Mouse (Mus musculus) spleen, postnatal 14 days (tissue): ENCODE measurements around the gene Col15a1.
A peak's percentile ranks its signal among the peaks of the same experiment; 100 is the strongest.

Experiments used
- DNase-seq, 2 experiments: peaks; one replicate each; pipeline ENCODE4 v3.0.0; 2021 to 2022; ENCODE audit warnings: low spot score in 2 of 2

Gene Col15a1

DNA sequence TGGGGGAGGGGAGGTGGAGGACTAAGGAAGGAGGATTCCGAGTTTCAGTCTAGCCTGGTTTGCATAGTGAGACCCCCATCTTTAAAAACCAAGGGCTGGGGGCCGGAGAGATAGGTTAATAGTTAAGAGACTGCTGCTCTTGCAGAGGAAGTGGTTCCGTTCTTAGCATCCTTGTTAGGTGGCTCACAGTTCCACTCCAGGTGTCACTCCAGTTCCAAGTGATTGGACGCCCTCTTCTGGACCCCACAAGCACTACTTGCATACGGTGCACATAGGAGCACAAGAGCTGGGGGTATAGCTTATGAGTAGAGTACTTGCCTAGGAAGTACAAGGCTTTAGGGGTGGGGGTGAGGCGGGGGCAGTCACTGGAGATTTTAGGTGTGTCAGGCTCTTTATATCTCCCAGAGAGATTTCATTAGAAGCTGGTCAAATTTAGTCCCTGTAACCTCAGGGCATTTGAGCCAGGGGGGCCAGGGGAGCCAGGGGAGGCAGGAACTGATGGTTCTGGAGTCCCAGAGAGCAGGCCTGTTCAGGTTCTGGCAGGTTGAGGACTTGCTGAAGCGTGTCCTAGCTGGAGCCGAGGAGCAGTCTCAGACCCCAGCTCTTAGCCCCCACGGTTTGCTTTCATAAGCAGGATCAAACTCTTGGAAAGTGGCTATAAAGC is 143.6 kb downstream of the Col15a1 start:
- DNase-seq: peak in 1 of 2 experiments; percentile 43

GRCm38 (mm10) chr4:47352061-47352661 is 144.2 kb downstream of the Col15a1 start:
- DNase-seq: no peak

DNA sequence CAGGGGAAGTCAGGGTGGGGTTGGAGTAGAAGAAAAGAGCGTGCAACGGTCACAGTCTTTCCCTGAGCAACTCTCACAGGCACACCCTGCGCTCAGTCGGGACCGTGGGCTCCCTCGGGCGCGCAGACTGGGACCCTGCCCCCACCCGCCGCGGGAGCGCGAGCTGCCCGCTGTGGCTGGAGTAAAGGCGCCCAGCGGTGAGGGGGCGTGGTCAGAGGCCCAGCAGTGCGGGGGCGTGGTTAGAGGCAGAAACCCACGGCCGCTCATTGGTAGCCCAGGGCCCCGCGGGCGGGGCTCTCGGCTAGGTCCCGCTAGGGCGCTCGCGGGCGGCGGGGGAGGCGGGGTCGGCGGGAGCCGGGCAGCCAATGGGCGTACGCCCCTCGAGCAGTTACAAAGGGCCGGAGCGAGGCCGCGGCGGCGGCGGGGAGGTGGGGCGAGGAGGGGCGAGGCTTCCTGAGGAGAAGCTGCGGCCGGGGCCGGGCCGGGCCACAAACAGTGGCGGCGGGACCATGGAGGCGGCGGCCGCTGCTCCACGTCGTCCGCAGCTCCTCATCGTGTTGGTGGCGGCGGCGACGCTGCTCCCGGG is 144.9 kb downstream of the Col15a1 start, which contains the start of gene Tgfbr1:
Tgfbr1 (plus strand) TSS at position 420 of the 586 bp plus-strand sequence.
- DNase-seq: peak; percentile 97

DNA sequence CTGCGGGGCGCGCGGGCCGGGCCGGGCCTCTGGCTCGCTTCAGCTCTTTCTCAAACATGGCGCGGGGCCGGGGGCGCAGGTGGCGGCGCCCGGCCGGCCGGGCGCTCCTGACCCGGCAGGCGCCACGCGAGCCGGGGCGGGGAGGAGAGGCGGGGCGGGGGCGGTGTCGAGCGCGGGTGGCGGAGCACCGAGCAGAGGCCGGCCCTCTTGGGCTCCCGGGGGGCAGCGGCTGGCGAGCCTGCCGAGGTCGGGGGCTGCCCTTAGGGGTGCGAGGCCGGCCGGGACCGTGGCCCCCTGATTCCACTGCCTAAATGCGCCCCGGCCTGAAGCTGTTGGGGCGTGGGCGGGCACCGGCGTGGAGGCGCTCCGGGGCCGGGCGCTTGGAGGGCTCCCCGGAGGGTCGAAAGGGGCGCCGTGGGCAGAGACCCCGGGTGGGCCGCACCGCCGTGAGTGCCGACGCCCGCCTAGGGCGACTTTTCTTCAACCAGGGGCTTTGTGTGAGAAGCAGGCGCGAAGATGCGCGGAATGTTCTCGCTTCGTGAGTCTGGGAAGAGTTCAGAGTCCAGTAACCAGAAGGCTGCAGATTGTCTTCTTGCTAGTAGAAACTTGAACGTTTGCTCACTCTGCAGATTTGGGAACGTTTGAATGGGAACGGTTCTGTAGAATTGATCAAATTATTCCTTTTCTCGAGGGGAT is 145.6 kb downstream of the Col15a1 start:
- DNase-seq: peak; percentile 43 to 48

- no peak for DNase-seq
These were observed 146.3 kb downstream of the Col15a1 start for GRCm38 (mm10) chr4:47354304-47354703.

DNA sequence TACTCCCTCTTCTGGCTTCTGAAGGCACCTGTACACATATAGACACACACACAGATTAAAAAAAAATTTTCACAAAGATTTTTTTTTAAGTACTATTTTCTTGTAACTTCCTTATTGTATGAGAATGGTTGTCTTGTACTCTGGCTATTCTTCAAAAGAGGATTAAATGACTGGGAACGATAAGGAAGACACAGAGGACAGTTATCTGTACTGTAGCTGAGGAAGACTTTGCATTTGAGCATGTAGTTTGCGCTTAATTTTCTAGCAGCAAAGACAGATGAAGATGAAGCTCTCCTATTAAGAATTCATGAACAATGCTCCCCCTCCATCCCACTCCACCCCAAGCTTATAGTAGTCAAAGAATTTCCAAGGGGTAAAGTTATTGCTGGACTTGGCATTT is 154.7 kb downstream of the Col15a1 start:
- DNase-seq: no peak
